Mouse (Mus musculus) testis, adult 2 months (tissue): ENCODE data around the gene Sae1. TPM values are rescaled to one million over a fixed set of nuclear protein-coding genes. Genes with fewer than 3 reads are reported as not detected.

Experiments
- H3K27ac ChIP-seq: fragments of 200-500 bp; 2 replicates; pipeline ENCODE4 v1.5.1; 2012; ENCODE audit warnings: low read depth, low read length; ENCODE audit not compliant: control insufficient read depth, insufficient read depth
- H3K27me3 ChIP-seq: fragments of 200-500 bp; 2 replicates; pipeline ENCODE4 v1.6.1; 2012; ENCODE audit warnings: mild to moderate bottlenecking, low read length, moderate library complexity; ENCODE audit not compliant: control insufficient read depth, insufficient read depth
- H3K36me3 ChIP-seq: fragments of 200-500 bp; 2 replicates; pipeline ENCODE4 v1.6.1; 2012; ENCODE audit warnings: mild to moderate bottlenecking, low read length; ENCODE audit not compliant: control insufficient read depth, insufficient read depth
- H3K4me1 ChIP-seq: fragments of 200-500 bp; 2 replicates; pipeline ENCODE4 v1.6.1; 2012; ENCODE audit warnings: low read length; ENCODE audit not compliant: control insufficient read depth, insufficient read depth
- H3K4me3 ChIP-seq: fragments of 200-500 bp; 2 replicates; pipeline ENCODE4 v1.5.1; 2012; ENCODE audit warnings: low read depth, mild to moderate bottlenecking, low read length, moderate library complexity, mixed read lengths; ENCODE audit not compliant: control insufficient read depth
- CTCF ChIP-seq: fragments of 200-500 bp; IDR thresholded peaks from 2 replicates; pipeline ENCODE4 v1.5.1; 2012; ENCODE audit warnings: low read depth, mild to moderate bottlenecking, inconsistent platforms, low read length, moderate library complexity; ENCODE audit not compliant: control insufficient read depth, insufficient read depth, insufficient replicate concordance
- POLR2A ChIP-seq: fragments of 200-500 bp; IDR thresholded peaks from 2 replicates; pipeline ENCODE4 v1.6.1; 2012; ENCODE audit warnings: low read depth, mild to moderate bottlenecking, inconsistent platforms, low read length, moderate library complexity; ENCODE audit not compliant: control insufficient read depth
- polyA plus RNA-seq: library from polyadenylated mRNA; depleted of rRNA; stranded (reverse); fragments of >200 nt; gene quantifications from 2 replicates; pipeline ENCODE4 v1.2.3, GENCODE M21; 2012

The Sae1 gene
- polyA plus RNA-seq, 1 experiment, result 61.4 TPM

DNA sequence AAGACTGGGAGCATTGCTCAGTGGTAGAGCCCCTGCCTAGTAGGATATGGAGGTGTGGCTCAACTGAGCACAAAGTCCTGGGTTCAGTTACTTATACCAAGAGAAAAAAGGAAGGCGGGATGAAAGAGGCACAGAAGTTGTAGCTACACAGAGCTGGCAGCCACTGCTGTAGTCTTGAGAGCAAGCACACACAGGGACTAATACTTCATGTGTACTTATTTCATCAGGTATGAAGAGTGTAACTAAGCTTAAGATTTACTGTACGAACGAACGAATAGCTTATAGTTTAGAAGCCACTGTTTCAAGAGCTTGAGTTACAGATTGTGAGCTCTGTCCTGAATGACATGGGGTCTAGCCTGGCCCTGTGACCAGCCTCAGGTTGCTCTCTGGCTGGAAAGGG is 68.4 kb downstream of the Sae1 start:
- Histone ChIP-seq H3K36me3 (no peaks in the 10 kb centered on the region), H3K27ac (no peak overlapping the region), H3K4me3 (no peak overlapping the region), H3K4me1 (peaks cover 12% of the 10 kb centered on the region), H3K27me3 (no peaks in the 10 kb centered on the region)
- TF ChIP-seq CTCF (no peak), POLR2A (no peak)

- Histone ChIP-seq H3K4me3 (no peak overlapping the region), H3K27ac (no peak overlapping the region), H3K36me3 (no peaks in the 10 kb centered on the region), H3K27me3 (no peaks in the 10 kb centered on the region), H3K4me1 (peaks cover 23% of the 10 kb centered on the region)
- TF ChIP-seq CTCF (no peak), POLR2A (no peak)
Measured at GRCm38 (mm10) chr7:16317094-16317493, 70.5 kb downstream of the Sae1 start.

DNA sequence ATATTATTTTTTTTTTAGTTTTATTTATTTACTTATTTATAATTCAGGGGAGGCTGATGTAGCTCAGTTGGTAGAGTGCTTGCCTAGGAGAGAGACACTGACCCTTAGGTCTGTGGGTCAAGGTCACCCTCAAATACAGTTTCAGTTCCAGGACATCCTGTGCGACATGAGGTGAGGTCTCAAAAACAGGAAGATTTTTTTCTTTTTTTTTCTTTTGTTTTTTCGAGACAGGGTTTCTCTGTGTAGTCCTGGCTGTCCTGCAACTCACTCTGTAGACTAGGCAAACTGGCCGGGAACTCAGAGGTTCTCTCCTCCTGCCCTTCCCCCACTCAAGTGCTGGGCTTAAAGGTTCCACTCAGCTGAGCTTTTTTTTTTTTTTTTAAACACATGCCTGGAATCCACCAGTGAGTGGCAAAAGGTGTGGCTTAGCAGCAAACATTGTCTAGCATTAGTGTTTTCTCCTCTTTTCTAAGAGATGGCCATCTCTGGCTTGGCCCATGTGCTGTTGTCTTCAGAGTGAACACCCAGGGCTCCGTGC is 72.3 kb downstream of the Sae1 start:
- no peak overlapping the region for H3K4me3 ChIP-seq
- no peak for TF ChIP-seq CTCF
- TF ChIP-seq POLR2A, result no peak
- no peaks in the 10 kb centered on the region for H3K36me3 ChIP-seq
- peaks cover 39% of the 10 kb centered on the region for H3K4me1 ChIP-seq
- H3K27me3 ChIP-seq, result no peaks in the 10 kb centered on the region
- no peak overlapping the region for H3K27ac ChIP-seq

GRCm38 (mm10) chr7:16314221-16314775 is 73.3 kb downstream of the Sae1 start:
- Histone ChIP-seq H3K4me3 (no peak overlapping the region; the same call in 1 of the 2 replicates), H3K4me1 (peaks cover 45% of the 10 kb centered on the region), H3K36me3 (no peaks in the 10 kb centered on the region), H3K27me3 (no peaks in the 10 kb centered on the region), H3K27ac (peak overlapping the region; percentile 19; the same call in 1 of the 2 replicates)
- no peak for TF ChIP-seq POLR2A
- TF ChIP-seq CTCF, result no peak

- H3K27me3 ChIP-seq, result no peaks in the 10 kb centered on the region
- TF ChIP-seq POLR2A (peak; percentile 54), CTCF (no peak)
Measured at GRCm38 (mm10) chr7:16313481-16314220, 74.0 kb downstream of the Sae1 start.

DNA sequence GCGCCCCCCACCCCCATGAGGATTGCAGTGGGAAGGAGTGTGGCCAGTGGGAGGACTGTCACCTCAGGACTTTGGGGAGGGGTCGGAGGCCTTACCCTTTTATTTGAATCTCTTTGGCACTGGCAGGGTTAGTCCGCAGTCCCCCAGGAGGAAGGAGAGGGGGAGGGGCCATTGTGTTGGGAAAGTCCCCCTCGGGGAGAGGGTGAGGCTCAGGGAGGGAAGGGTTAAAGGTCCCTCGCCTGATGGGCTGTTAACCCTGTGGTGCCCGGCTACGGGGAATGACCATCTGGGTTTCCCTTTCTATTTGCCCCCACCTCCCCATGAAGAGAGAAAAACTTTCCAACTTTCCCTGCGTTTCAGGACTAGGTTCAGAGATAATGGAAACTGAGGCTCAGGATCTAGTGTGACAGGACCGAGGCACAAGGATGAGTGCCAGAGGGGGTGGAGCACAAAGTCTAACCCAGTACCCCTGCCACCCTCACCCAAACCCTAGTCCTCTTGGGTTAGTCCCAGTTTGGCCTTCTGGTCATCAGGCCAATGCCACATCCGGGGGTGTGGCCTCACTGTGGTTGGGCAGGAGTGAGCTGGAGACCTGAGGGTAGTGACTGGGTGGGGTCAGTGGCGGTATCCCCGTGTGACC is 74.8 kb downstream of the Sae1 start:
- H3K4me3 ChIP-seq, result peak overlapping the region; percentile 46; the same call in 1 of the 2 replicates
- H3K27me3 ChIP-seq, result no peaks in the 10 kb centered on the region
- peak overlapping the region; percentile 72; the same call in 1 of the 2 replicates for H3K27ac ChIP-seq
- no peaks in the 10 kb centered on the region for H3K36me3 ChIP-seq
- TF ChIP-seq CTCF, result no peak
- no peak for TF ChIP-seq POLR2A
- peaks cover 50% of the 10 kb centered on the region for H3K4me1 ChIP-seq

More at GRCm38 (mm10) chr7:16313481-16314220, 74.0 kb downstream of the Sae1 start:
- Histone ChIP-seq H3K4me1 (peaks cover 50% of the 10 kb centered on the region), H3K4me3 (peak overlapping the region; percentile 72), H3K36me3 (no peaks in the 10 kb centered on the region), H3K27ac (peak overlapping the region; percentile 72)

GRCm38 (mm10) chr7:16312011-16312671 is 75.5 kb downstream of the Sae1 start:
- H3K4me1 ChIP-seq, result peaks cover 45% of the 10 kb centered on the region
- no peaks in the 10 kb centered on the region for H3K36me3 ChIP-seq
- H3K27me3 ChIP-seq, result no peaks in the 10 kb centered on the region
- TF ChIP-seq CTCF (no peak), POLR2A (no peak)
- peak overlapping the region; percentile 46 for H3K4me3 ChIP-seq
- no peak overlapping the region for H3K27ac ChIP-seq
